Mouse (Mus musculus): Measurements from ENCODE around the gene C87436. TPM values are rescaled to one million over a fixed set of nuclear protein-coding genes. Genes with fewer than 3 reads are reported as not detected.

The C87436 gene
- total and polyA plus RNA-seq, 3 experiments: 11.6 to 18.5 TPM; not detected in 1

DNA sequence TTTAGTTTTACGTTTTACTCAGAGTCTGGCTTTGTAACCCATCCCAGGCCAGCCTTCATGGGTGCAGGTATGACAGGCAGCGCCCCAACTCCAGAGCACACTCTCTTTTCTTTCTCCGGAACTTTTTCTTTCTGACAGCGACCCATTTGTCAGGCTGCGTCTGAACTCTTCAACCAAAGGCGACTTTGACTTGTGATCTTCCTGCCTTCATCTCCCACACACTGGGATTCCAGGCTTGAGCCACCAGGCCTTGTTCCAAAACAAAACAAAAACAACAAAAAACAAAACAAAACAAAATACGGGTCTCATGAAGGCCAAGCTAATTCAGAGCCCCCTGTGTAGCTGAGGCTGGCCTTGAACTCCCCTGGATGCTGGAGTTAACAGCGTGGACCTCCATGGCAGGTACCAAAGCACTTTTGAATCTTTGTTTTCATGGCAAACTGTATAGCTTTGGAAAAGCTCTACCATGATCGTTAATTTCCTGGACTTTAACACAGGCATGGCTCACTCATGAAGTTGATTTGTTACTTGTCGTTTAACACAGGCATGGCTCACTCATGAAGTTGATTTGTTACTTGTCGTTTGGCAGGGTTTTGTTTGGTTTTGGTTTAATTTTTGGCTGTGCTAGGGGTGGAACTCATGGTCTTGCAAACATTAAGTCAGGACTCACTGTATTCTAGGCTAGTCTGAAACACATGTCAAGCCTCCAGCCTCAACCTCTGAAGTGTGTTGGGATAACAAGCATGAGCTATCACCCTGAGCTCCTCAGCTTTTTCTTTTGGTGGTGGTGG lies 60.0 kb downstream of the C87436 start:
- H3K36me3 ChIP-seq (ENCODE audit: control insufficient read depth in 1 of 2, insufficient read depth in 2 of 2, low read length in 2 of 2): peaks cover 0 to 7% of the 10 kb centered on the region in 2 experiments; a peak in 2 of 4 replicates
- no peaks in the 10 kb centered on the region for H3K27me3 ChIP-seq (ENCODE audit: control insufficient read depth in 1 of 2, insufficient read depth in 2 of 2, low read length in 2 of 2)
- no peaks in the 10 kb centered on the region for H3K79me2 ChIP-seq (ENCODE audit: control insufficient read depth, insufficient read depth, low read length, poor library complexity)
- TF ChIP-seq USF2 (IDR thresholded peaks at IDR 0.05; ENCODE audit: borderline replicate concordance in 1 of 2, insufficient read depth in 1 of 2, low read depth in 1 of 2, low read length in 2 of 2): no peak
- TF ChIP-seq POLR2AphosphoS5 (IDR thresholded peaks at IDR 0.05; ENCODE audit: borderline replicate concordance, low read depth, low read length): no peak
- TF ChIP-seq E2F4 (IDR thresholded peaks at IDR 0.05; ENCODE audit: borderline replicate concordance, low read depth, low read length): no peak
- no peak for TF ChIP-seq ZKSCAN1 (IDR thresholded peaks at IDR 0.05; ENCODE audit: low read depth, low read length)
- no peak for TF ChIP-seq RAD21 (IDR thresholded peaks at IDR 0.05; ENCODE audit: low read depth, low read length)
- no peak for TF ChIP-seq UBTF (IDR thresholded peaks at IDR 0.05; ENCODE audit: borderline replicate concordance, insufficient read depth, low read depth, low read length)
- no peak for TF ChIP-seq ZMIZ1 (IDR thresholded peaks at IDR 0.05; ENCODE audit: low read depth, low read length)
- TF ChIP-seq ETS1 (IDR thresholded peaks at IDR 0.05; ENCODE audit: low read depth, low read length): no peak
- TF ChIP-seq GATA1 (IDR thresholded peaks at IDR 0.05; ENCODE audit: low read depth, low read length): no peak
- no peak overlapping the region for H3K27ac ChIP-seq (ENCODE audit: control insufficient read depth, low read depth, low read length)
- no peak overlapping the region for H3K4me3 ChIP-seq (ENCODE audit: control insufficient read depth in 1 of 2, insufficient read depth in 1 of 2, low read depth in 2 of 2, low read length in 2 of 2)
- H3K4me1 ChIP-seq (ENCODE audit: control insufficient read depth in 1 of 2, insufficient read depth in 2 of 2, low read length in 2 of 2): peaks cover 0 to 8% of the 10 kb centered on the region in 2 experiments; a peak in 2 of 4 replicates
- DNase-seq (ENCODE audit: low read depth, low spot score): no peak
- H3K9ac ChIP-seq (ENCODE audit: control insufficient read depth, low read depth, low read length, poor library complexity, severe bottlenecking): no peak overlapping the region
- H3K9me3 ChIP-seq (replicated peaks; ENCODE audit: insufficient read depth, low read length): no peaks in the 10 kb centered on the region

- Histone ChIP-seq H3K9ac (ENCODE audit: control insufficient read depth, low read depth, low read length, poor library complexity, severe bottlenecking) (no peak overlapping the region), H3K36me3 (ENCODE audit: control insufficient read depth in 1 of 2, insufficient read depth in 2 of 2, low read length in 2 of 2) (no peaks in the 10 kb centered on the region; a peak in 2 of 4 replicates), H3K4me1 (ENCODE audit: control insufficient read depth in 1 of 2, insufficient read depth in 2 of 2, low read length in 2 of 2) (no peaks in the 10 kb centered on the region; a peak in 1 of 4 replicates), H3K9me3 (replicated peaks; ENCODE audit: insufficient read depth, low read length) (no peaks in the 10 kb centered on the region), H3K4me3 (ENCODE audit: control insufficient read depth in 1 of 2, insufficient read depth in 1 of 2, low read depth in 2 of 2, low read length in 2 of 2) (no peak overlapping the region), H3K27me3 (ENCODE audit: control insufficient read depth in 1 of 2, insufficient read depth in 2 of 2, low read length in 2 of 2) (no peaks in the 10 kb centered on the region), H3K79me2 (ENCODE audit: control insufficient read depth, insufficient read depth, low read length, poor library complexity) (no peaks in the 10 kb centered on the region), H3K27ac (ENCODE audit: control insufficient read depth, low read depth, low read length) (no peak overlapping the region)
- TF ChIP-seq BHLHE40 (IDR thresholded peaks at IDR 0.05; ENCODE audit: borderline replicate concordance, low read depth, low read length): no peak
- TF ChIP-seq UBTF (IDR thresholded peaks at IDR 0.05; ENCODE audit: borderline replicate concordance, insufficient read depth, low read depth, low read length): no peak
- TF ChIP-seq CTCF (IDR thresholded peaks at IDR 0.05 in 2 of 3, conservative IDR thresholded peaks at IDR 0.05 in 1 of 3; ENCODE audit: control insufficient read depth in 1 of 3, insufficient read depth in 1 of 3, low read depth in 2 of 3, low read length in 3 of 3, poor library complexity in 1 of 3, severe bottlenecking in 1 of 3): no peak
- TF ChIP-seq NELFE (IDR thresholded peaks at IDR 0.05; ENCODE audit: low read depth, low read length): no peak
- no peak for TF ChIP-seq MXI1 (IDR thresholded peaks at IDR 0.05; ENCODE audit: low read depth, low read length)
- TF ChIP-seq KAT2A (conservative IDR thresholded peaks at IDR 0.05; ENCODE audit: low read depth, low read length): no peak
- TF ChIP-seq POLR2A (IDR thresholded peaks at IDR 0.05; ENCODE audit: control insufficient read depth in 1 of 2, insufficient read depth in 1 of 2, low read depth in 1 of 2, low read length in 2 of 2, poor library complexity in 1 of 2): no peak
- TF ChIP-seq USF2 (IDR thresholded peaks at IDR 0.05; ENCODE audit: borderline replicate concordance in 1 of 2, insufficient read depth in 1 of 2, low read depth in 1 of 2, low read length in 2 of 2): no peak
- no peak for TF ChIP-seq POLR2AphosphoS5 (IDR thresholded peaks at IDR 0.05; ENCODE audit: borderline replicate concordance, low read depth, low read length)
- TF ChIP-seq MAZ (IDR thresholded peaks at IDR 0.05; ENCODE audit: low read depth, low read length): no peak
- no peak for TF ChIP-seq CHD2 (IDR thresholded peaks at IDR 0.05; ENCODE audit: low read length)
- TF ChIP-seq TAL1 (IDR thresholded peaks at IDR 0.05; ENCODE audit: low read length): no peak
- TF ChIP-seq SMC3 (IDR thresholded peaks at IDR 0.05; ENCODE audit: low read depth, low read length): no peak
- TF ChIP-seq ZC3H11A (IDR thresholded peaks at IDR 0.05; ENCODE audit: low read depth, low read length): no peak
- no peak for TF ChIP-seq JUND (IDR thresholded peaks at IDR 0.05; ENCODE audit: low read depth, low read length)
- no peak for TF ChIP-seq POLR2AphosphoS2 (IDR thresholded peaks at IDR 0.05; ENCODE audit: low read length)
- TF ChIP-seq RCOR1 (IDR thresholded peaks at IDR 0.05; ENCODE audit: low read depth, low read length): no peak
- TF ChIP-seq RAD21 (IDR thresholded peaks at IDR 0.05; ENCODE audit: low read depth, low read length): no peak
- TF ChIP-seq NRF1 (IDR thresholded peaks at IDR 0.05; ENCODE audit: insufficient read depth, low read depth, low read length, poor library complexity, severe bottlenecking): no peak
- no peak for DNase-seq (ENCODE audit: low read depth, low spot score)
These were observed 61.5 kb downstream of the C87436 start for GRCm38 (mm10) chr6:86499571-86500109.

All from MEL (cell line).